Mouse (Mus musculus) liver, adult 2 months (tissue): ENCODE measurements around the gene Gm43302.
"Not testable (repeated sequence)": the region's sequence is repeated elsewhere in the genome, so short reads cannot be mapped to it uniquely, and the experiment has no call there.

ENCODE experiments used
- CTCF ChIP-seq: fragments of 200-500 bp; IDR thresholded peaks from 2 replicates; pipeline ENCODE4 v1.5.1; 2011; ENCODE audit warnings: low read depth, low read length, control low read depth
- POLR2A ChIP-seq: fragments of 200-500 bp; IDR thresholded peaks from 2 replicates; pipeline ENCODE4 v1.6.1; 2011; ENCODE audit warnings: low read length, control low read depth; ENCODE audit not compliant: insufficient read depth; ENCODE audit errors: extremely low read depth

DNA sequence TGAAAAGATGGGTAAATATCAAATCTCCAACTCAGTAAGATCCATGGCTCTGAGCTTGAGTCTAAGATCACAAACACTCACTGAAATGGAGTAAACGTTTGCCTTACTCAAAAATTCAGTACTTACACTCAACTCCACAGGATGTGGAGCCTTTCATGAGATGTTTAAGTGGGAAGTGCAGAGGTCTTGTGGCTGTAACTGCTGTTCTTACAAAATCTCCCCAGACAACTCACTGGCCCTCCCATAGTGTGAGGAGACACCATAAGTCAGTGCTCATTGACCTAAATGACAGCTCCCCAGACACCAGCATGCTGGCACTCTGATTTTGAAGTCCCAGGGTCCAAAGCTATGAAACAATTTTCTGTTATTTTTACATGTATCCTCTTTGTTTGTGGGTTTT lies 15.7 kb upstream of the Gm43302 start:
- not testable (repeated sequence) for TF ChIP-seq POLR2A, CTCF
